Mouse (Mus musculus) cortical plate, adult 2 months (tissue): ENCODE data around the gene Mdm4.

Source experiments
- CTCF ChIP-seq: fragments of 200-500 bp; IDR thresholded peaks from 2 replicates; pipeline ENCODE4 v1.5.1; 2011; ENCODE audit warnings: mild to moderate bottlenecking, control low read depth, low read length; ENCODE audit not compliant: insufficient read depth; ENCODE audit errors: extremely low read depth
- POLR2A ChIP-seq: fragments of 200-500 bp; IDR thresholded peaks from 2 replicates; pipeline ENCODE4 v1.6.1; 2011; ENCODE audit warnings: mild to moderate bottlenecking, low read length, control low read depth; ENCODE audit not compliant: insufficient read depth; ENCODE audit errors: extremely low read depth

DNA sequence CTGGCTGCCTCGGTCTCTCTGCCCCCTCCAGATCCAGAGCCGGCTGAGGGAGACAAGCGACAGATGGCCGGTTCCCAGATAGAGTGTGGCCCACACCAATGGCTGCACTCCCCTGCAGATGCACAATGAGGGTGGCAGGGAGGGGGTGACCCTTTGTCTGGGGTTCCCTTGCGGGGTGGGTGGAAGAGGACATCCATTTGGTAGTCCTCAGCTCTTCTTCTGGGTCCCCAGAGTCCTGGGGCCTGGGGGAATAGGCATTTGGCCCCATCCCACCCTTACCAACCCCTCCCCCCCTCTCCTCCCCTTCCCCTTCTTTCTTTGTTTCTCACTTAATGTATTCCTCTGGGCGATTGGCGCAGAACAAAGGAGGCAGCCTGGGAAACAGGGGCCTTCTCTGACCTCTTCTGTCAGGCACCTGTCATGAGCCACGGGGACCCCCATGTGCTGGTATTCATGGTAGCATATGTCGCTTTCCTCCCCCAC lies 49.8 kb upstream of the Mdm4 start:
- TF ChIP-seq CTCF (no peak), POLR2A (no peak)
